Mouse (Mus musculus) ES-Bruce4 (cell line): ENCODE data around the gene B4galnt1. TPM values are rescaled to one million over a fixed set of nuclear protein-coding genes. Genes with fewer than 3 reads are reported as not detected.
"Not testable (repeated sequence)": the region's sequence is repeated elsewhere in the genome, so short reads cannot be mapped to it uniquely, and the experiment has no call there.

Experiments used
- H3K27ac ChIP-seq: 2 replicates; pipeline ENCODE4 v1.5.1; 2012; ENCODE audit warnings: low read length, inconsistent platforms; ENCODE audit not compliant: insufficient read depth
- H3K27me3 ChIP-seq: 2 replicates; pipeline ENCODE4 v1.6.1; 2012; ENCODE audit warnings: mild to moderate bottlenecking, low read length, inconsistent platforms; ENCODE audit not compliant: control insufficient read depth, poor library complexity, insufficient read depth, severe bottlenecking
- H3K36me3 ChIP-seq: 2 replicates; pipeline ENCODE4 v1.6.1; 2012; ENCODE audit warnings: inconsistent platforms, mild to moderate bottlenecking, low read length, moderate library complexity; ENCODE audit not compliant: control insufficient read depth, poor library complexity, insufficient read depth, severe bottlenecking
- H3K4me1 ChIP-seq: one replicate; pipeline ENCODE4 v1.8.1; 2011; ENCODE audit warnings: low read length; ENCODE audit not compliant: control insufficient read depth, insufficient read depth
- H3K4me3 ChIP-seq: 2 replicates; pipeline ENCODE4 v1.5.1; 2011; ENCODE audit warnings: low read depth, mild to moderate bottlenecking, low read length
- H3K9ac ChIP-seq: 2 replicates; pipeline ENCODE4 v1.6.1; 2012; ENCODE audit warnings: low read depth, mild to moderate bottlenecking, inconsistent platforms; ENCODE audit not compliant: poor library complexity, severe bottlenecking
- H3K9me3 ChIP-seq: replicated peaks from 2 replicates; pipeline ENCODE4 v1.6.1; 2012; ENCODE audit warnings: mild to moderate bottlenecking, low read length, inconsistent platforms; ENCODE audit not compliant: control insufficient read depth, poor library complexity, insufficient read depth, severe bottlenecking
- CTCF ChIP-seq: IDR thresholded peaks from one replicate; pipeline ENCODE4 v1.8.1; 2011; ENCODE audit warnings: low read depth, low read length
- EP300 ChIP-seq: IDR thresholded peaks from 2 replicates; pipeline ENCODE4 v1.6.1; 2011; ENCODE audit warnings: low read depth, low read length; ENCODE audit not compliant: insufficient read depth
- POLR2A ChIP-seq: IDR thresholded peaks from one replicate; pipeline ENCODE4 v1.8.1; 2011; ENCODE audit warnings: low read length; ENCODE audit not compliant: insufficient read depth
- polyA plus RNA-seq: library from polyadenylated mRNA; stranded (reverse); fragments of >200 nt; gene quantifications from 2 replicates; pipeline ENCODE4 v1.2.4, GENCODE M21; 2011; ENCODE audit warnings: low read depth; ENCODE audit not compliant: missing spikeins, insufficient read depth, insufficient read length

B4galnt1 gene
- polyA plus RNA-seq, 1 experiment = 7.7 TPM

- Histone ChIP-seq H3K27ac (no peak overlapping the region), H3K9ac (no peak overlapping the region), H3K36me3 (no peaks in the 10 kb centered on the region), H3K4me3 (no peak overlapping the region), H3K4me1 (no peaks in the 10 kb centered on the region), H3K27me3 (no peaks in the 10 kb centered on the region), H3K9me3 (0 out of 2 replicates have a peak, but pooled peaks cover 7% of the 10 kb centered on the region)
- TF ChIP-seq CTCF (no peak), EP300 (no peak), POLR2A (no peak)
Observed at GRCm38 (mm10) chr10:127156089-127156488, 8.9 kb upstream of the B4galnt1 start.

GRCm38 (mm10) chr10:127156511-127156910 lies 8.5 kb upstream of the B4galnt1 start:
- 0 out of 2 replicates have a peak, but pooled peaks cover 7% of the 10 kb centered on the region for H3K9me3 ChIP-seq
- no peaks in the 10 kb centered on the region for H3K36me3 ChIP-seq
- no peak overlapping the region for H3K4me3 ChIP-seq
- no peak overlapping the region for H3K9ac ChIP-seq
- H3K4me1 ChIP-seq = no peaks in the 10 kb centered on the region
- H3K27me3 ChIP-seq = no peaks in the 10 kb centered on the region
- no peak overlapping the region for H3K27ac ChIP-seq
- TF ChIP-seq POLR2A (no peak), EP300 (no peak), CTCF (no peak)

- peaks cover 4% of the 10 kb centered on the region for H3K4me1 ChIP-seq
- TF ChIP-seq POLR2A (no peak), EP300 (no peak), CTCF (no peak)
Observed at GRCm38 (mm10) chr10:127158471-127158870, 6.6 kb upstream of the B4galnt1 start.

GRCm38 (mm10) chr10:127160081-127160480 lies 4.9 kb upstream of the B4galnt1 start:
- peaks cover 4% of the 10 kb centered on the region for H3K4me1 ChIP-seq
- H3K36me3 ChIP-seq = no peaks in the 10 kb centered on the region
- H3K27me3 ChIP-seq = no peaks in the 10 kb centered on the region
- H3K4me3 ChIP-seq = no peak overlapping the region
- no peak overlapping the region for H3K27ac ChIP-seq
- TF ChIP-seq CTCF = no peak
- TF ChIP-seq EP300 = no peak
- TF ChIP-seq POLR2A = no peak
- H3K9ac ChIP-seq = no peak overlapping the region
- H3K9me3 ChIP-seq = no peaks in the 10 kb centered on the region

More at GRCm38 (mm10) chr10:127158471-127158870, 6.6 kb upstream of the B4galnt1 start:
- no peak overlapping the region for H3K27ac ChIP-seq
- no peaks in the 10 kb centered on the region for H3K36me3 ChIP-seq
- H3K9me3 ChIP-seq = no peaks in the 10 kb centered on the region
- no peaks in the 10 kb centered on the region for H3K27me3 ChIP-seq
- no peak overlapping the region for H3K9ac ChIP-seq
- no peak overlapping the region for H3K4me3 ChIP-seq

GRCm38 (mm10) chr10:127160728-127161127 lies 4.3 kb upstream of the B4galnt1 start:
- no peak overlapping the region for H3K4me3 ChIP-seq
- TF ChIP-seq POLR2A = no peak
- no peak for TF ChIP-seq CTCF
- TF ChIP-seq EP300 = no peak
- no peak overlapping the region for H3K27ac ChIP-seq
- no peaks in the 10 kb centered on the region for H3K9me3 ChIP-seq
- H3K4me1 ChIP-seq = peaks cover 4% of the 10 kb centered on the region
- H3K9ac ChIP-seq = no peak overlapping the region
- H3K36me3 ChIP-seq = no peaks in the 10 kb centered on the region
- H3K27me3 ChIP-seq = no peaks in the 10 kb centered on the region

- H3K9ac ChIP-seq, H3K4me3 ChIP-seq, H3K27me3 ChIP-seq, H3K27ac ChIP-seq, H3K9me3 ChIP-seq, H3K36me3 ChIP-seq, H3K4me1 ChIP-seq: not testable (repeated sequence)
Observed at GRCm38 (mm10) chr10:127162771-127163261, 2.2 kb upstream of the B4galnt1 start.
